Mouse (Mus musculus): ENCODE measurements at regions not wholly inside any gene's neighbourhood (a gene's known extent, or its start where the extent isn't known, plus 50 kb on each side); places are given as distances from the start of the nearest gene placed in this dataset.

- TF ChIP-seq EP300 (IDR thresholded peaks at IDR 0.05) = no peak
- TF ChIP-seq CTCF (IDR thresholded peaks at IDR 0.05) = no peak
- DNase-seq (ENCODE audit: low spot score) = no peak
- Histone ChIP-seq H3K36me3 (ENCODE audit: insufficient read depth, low read length) (no peaks in the 10 kb centered on the region), H3K9me3 (ENCODE audit: low read length) (no peaks in the 10 kb centered on the region), H3K4me2 (replicated peaks; ENCODE audit: low read depth, low read length) (no peak overlapping the region), H3K4me1 (ENCODE audit: insufficient read depth, low read depth, low read length) (no peaks in the 10 kb centered on the region), H3K9ac (replicated peaks; ENCODE audit: low read depth) (no peak overlapping the region), H3K27ac (ENCODE audit: low read length) (no peak overlapping the region), H3K4me3 (ENCODE audit: low read depth, low read length) (no peak overlapping the region), H3K27me3 (replicated peaks; ENCODE audit: insufficient read depth, low read length) (no peaks in the 10 kb centered on the region)
- WGBS = 35% methylated on average over 4 of the region's 4 CpGs
- ATAC-seq = no peak
Observed at GRCm38 (mm10) chr4:131205685-131206084, 261.5 kb downstream of the Matn1 start.

- Histone ChIP-seq H3K9me3 (ENCODE audit: low read length) (no peaks in the 10 kb centered on the region), H3K9ac (replicated peaks; ENCODE audit: low read depth) (no peak overlapping the region), H3K4me1 (ENCODE audit: insufficient read depth, low read depth, low read length) (no peaks in the 10 kb centered on the region), H3K27me3 (replicated peaks; ENCODE audit: insufficient read depth, low read length) (no peaks in the 10 kb centered on the region), H3K4me2 (replicated peaks; ENCODE audit: low read depth, low read length) (no peak overlapping the region), H3K36me3 (ENCODE audit: insufficient read depth, low read length) (no peaks in the 10 kb centered on the region), H3K27ac (ENCODE audit: low read length) (no peak overlapping the region), H3K4me3 (ENCODE audit: low read depth, low read length) (no peak overlapping the region)
- DNase-seq (ENCODE audit: low spot score) (no peak), ATAC-seq (no peak)
- WGBS = 75% methylated on average over 8 of the region's 8 CpGs
- TF ChIP-seq CTCF (IDR thresholded peaks at IDR 0.05) (no peak), EP300 (IDR thresholded peaks at IDR 0.05) (no peak)
Observed at GRCm38 (mm10) chr4:131206181-131206885, 262.1 kb downstream of the Matn1 start.

- H3K27me3 ChIP-seq (replicated peaks; ENCODE audit: insufficient read depth, low read length) = no peaks in the 10 kb centered on the region
- DNase-seq (ENCODE audit: low spot score) (peak; percentile 16), ATAC-seq (no peak)
- no peaks in the 10 kb centered on the region for H3K4me1 ChIP-seq (ENCODE audit: insufficient read depth, low read depth, low read length)
- TF ChIP-seq CTCF (IDR thresholded peaks at IDR 0.05) = no peak
- TF ChIP-seq EP300 (IDR thresholded peaks at IDR 0.05) = no peak
- H3K4me3 ChIP-seq (ENCODE audit: low read depth, low read length) = no peak overlapping the region
- H3K4me2 ChIP-seq (replicated peaks; ENCODE audit: low read depth, low read length) = no peak overlapping the region
- 50% methylated on average over 4 of the region's 4 CpGs for WGBS
- no peak overlapping the region for H3K9ac ChIP-seq (replicated peaks; ENCODE audit: low read depth)
- H3K27ac ChIP-seq (ENCODE audit: low read length) = no peak overlapping the region
- no peaks in the 10 kb centered on the region for H3K9me3 ChIP-seq (ENCODE audit: low read length)
- no peaks in the 10 kb centered on the region for H3K36me3 ChIP-seq (ENCODE audit: insufficient read depth, low read length)
Observed at GRCm38 (mm10) chr4:131206886-131207200, 262.7 kb downstream of the Matn1 start.

- no peak for TF ChIP-seq CTCF (IDR thresholded peaks at IDR 0.05)
- TF ChIP-seq EP300 (IDR thresholded peaks at IDR 0.05) = no peak
Observed at GRCm38 (mm10) chr4:131207249-131207648, 263.1 kb downstream of the Matn1 start.

GRCm38 (mm10) chr4:131208166-131208565, 264.0 kb downstream of the Matn1 start:
- H3K9me3 ChIP-seq (ENCODE audit: low read length) = no peaks in the 10 kb centered on the region
- ATAC-seq = no peak

More at GRCm38 (mm10) chr4:131207249-131207648, 263.1 kb downstream of the Matn1 start:
- Histone ChIP-seq H3K9me3 (ENCODE audit: low read length) (no peaks in the 10 kb centered on the region), H3K27ac (ENCODE audit: low read length) (no peak overlapping the region), H3K27me3 (replicated peaks; ENCODE audit: insufficient read depth, low read length) (no peaks in the 10 kb centered on the region), H3K4me2 (replicated peaks; ENCODE audit: low read depth, low read length) (no peak overlapping the region), H3K9ac (replicated peaks; ENCODE audit: low read depth) (no peak overlapping the region), H3K4me3 (ENCODE audit: low read depth, low read length) (no peak overlapping the region), H3K4me1 (ENCODE audit: insufficient read depth, low read depth, low read length) (no peaks in the 10 kb centered on the region), H3K36me3 (ENCODE audit: insufficient read depth, low read length) (no peaks in the 10 kb centered on the region)
- ATAC-seq (no peak), DNase-seq (ENCODE audit: low spot score) (no peak)
- 37% methylated on average over 2 of the region's 2 CpGs for WGBS

GRCm38 (mm10) chr4:131208637-131209036, 264.5 kb downstream of the Matn1 start:
- Histone ChIP-seq H3K4me3 (ENCODE audit: low read depth, low read length) (no peak overlapping the region), H3K4me2 (replicated peaks; ENCODE audit: low read depth, low read length) (no peak overlapping the region), H3K4me1 (ENCODE audit: insufficient read depth, low read depth, low read length) (no peaks in the 10 kb centered on the region), H3K36me3 (ENCODE audit: insufficient read depth, low read length) (no peaks in the 10 kb centered on the region), H3K27me3 (replicated peaks; ENCODE audit: insufficient read depth, low read length) (no peaks in the 10 kb centered on the region), H3K9me3 (ENCODE audit: low read length) (no peaks in the 10 kb centered on the region), H3K27ac (ENCODE audit: low read length) (no peak overlapping the region), H3K9ac (replicated peaks; ENCODE audit: low read depth) (no peak overlapping the region)
- 56% methylated on average over 6 of the region's 6 CpGs for WGBS
- DNase-seq (ENCODE audit: low spot score) = no peak
- no peak for ATAC-seq
- TF ChIP-seq CTCF (IDR thresholded peaks at IDR 0.05) = no peak
- no peak for TF ChIP-seq EP300 (IDR thresholded peaks at IDR 0.05)

More at GRCm38 (mm10) chr4:131208166-131208565, 264.0 kb downstream of the Matn1 start:
- TF ChIP-seq CTCF (IDR thresholded peaks at IDR 0.05) (no peak), EP300 (IDR thresholded peaks at IDR 0.05) (no peak)
- Histone ChIP-seq H3K4me2 (replicated peaks; ENCODE audit: low read depth, low read length) (no peak overlapping the region), H3K4me1 (ENCODE audit: insufficient read depth, low read depth, low read length) (no peaks in the 10 kb centered on the region), H3K27me3 (replicated peaks; ENCODE audit: insufficient read depth, low read length) (no peaks in the 10 kb centered on the region), H3K36me3 (ENCODE audit: insufficient read depth, low read length) (no peaks in the 10 kb centered on the region), H3K9ac (replicated peaks; ENCODE audit: low read depth) (no peak overlapping the region), H3K27ac (ENCODE audit: low read length) (no peak overlapping the region), H3K4me3 (ENCODE audit: low read depth, low read length) (no peak overlapping the region)
- no peak for DNase-seq (ENCODE audit: low spot score)
- 60% methylated on average over 9 of the region's 9 CpGs for WGBS

- H3K4me2 ChIP-seq (replicated peaks; ENCODE audit: low read depth, low read length) = no peak overlapping the region
- H3K27me3 ChIP-seq (replicated peaks; ENCODE audit: insufficient read depth, low read length) = no peaks in the 10 kb centered on the region
- no peak for DNase-seq (ENCODE audit: low spot score)
- H3K9ac ChIP-seq (replicated peaks; ENCODE audit: low read depth) = no peak overlapping the region
- H3K36me3 ChIP-seq (ENCODE audit: insufficient read depth, low read length) = no peaks in the 10 kb centered on the region
- H3K27ac ChIP-seq (ENCODE audit: low read length) = no peak overlapping the region
- 63% methylated on average over 4 of the region's 4 CpGs for WGBS
- H3K9me3 ChIP-seq (ENCODE audit: low read length) = no peaks in the 10 kb centered on the region
- no peaks in the 10 kb centered on the region for H3K4me1 ChIP-seq (ENCODE audit: insufficient read depth, low read depth, low read length)
- ATAC-seq = no peak
- H3K4me3 ChIP-seq (ENCODE audit: low read depth, low read length) = no peak overlapping the region
- TF ChIP-seq CTCF (IDR thresholded peaks at IDR 0.05) = no peak
- TF ChIP-seq EP300 (IDR thresholded peaks at IDR 0.05) = no peak
Observed at GRCm38 (mm10) chr4:131212711-131213110, 268.5 kb downstream of the Matn1 start.
